Mouse (Mus musculus): ENCODE measurements at regions not wholly inside any gene's neighbourhood (a gene's known extent, or its start where the extent isn't known, plus 50 kb on each side); places are given as distances from the start of the nearest gene placed in this dataset.

GRCm38 (mm10) chr1:147291119-147291518 is 796.6 kb downstream of the Brinp3 start:
- no peaks in the 10 kb centered on the region for H3K79me2 ChIP-seq (ENCODE audit: control insufficient read depth, insufficient read depth, low read length)
- H3K27me3 ChIP-seq (ENCODE audit: control insufficient read depth, insufficient read depth, low read length), result no peaks in the 10 kb centered on the region
- no peak for TF ChIP-seq CTCF (IDR thresholded peaks at IDR 0.05; ENCODE audit: low read depth, low read length)
- H3K27ac ChIP-seq (replicated peaks; ENCODE audit: insufficient read depth, low read depth, low read length), result no peak overlapping the region
- H3K4me1 ChIP-seq (ENCODE audit: control insufficient read depth, insufficient read depth, low read length), result no peaks in the 10 kb centered on the region
- no peak overlapping the region for H3K4me3 ChIP-seq (ENCODE audit: insufficient read depth, low read depth, low read length)
- no peaks in the 10 kb centered on the region for H3K36me3 ChIP-seq (ENCODE audit: control insufficient read depth, insufficient read depth, low read length)
- WGBS, result 84% methylated on average over 3 of the region's 3 CpGs
- no peak for DNase-seq (ENCODE audit: extremely low read depth, low read depth, low spot score)
- no peak overlapping the region for H3K9ac ChIP-seq (ENCODE audit: low read depth, low read length)

GRCm38 (mm10) chr1:147309246-147309645 is 814.7 kb downstream of the Brinp3 start:
- Histone ChIP-seq H3K9ac (ENCODE audit: low read depth, low read length) (no peak overlapping the region), H3K4me1 (ENCODE audit: control insufficient read depth, insufficient read depth, low read length) (no peaks in the 10 kb centered on the region), H3K27me3 (ENCODE audit: control insufficient read depth, insufficient read depth, low read length) (no peaks in the 10 kb centered on the region), H3K36me3 (ENCODE audit: control insufficient read depth, insufficient read depth, low read length) (no peaks in the 10 kb centered on the region), H3K27ac (replicated peaks; ENCODE audit: insufficient read depth, low read depth, low read length) (no peak overlapping the region), H3K4me3 (ENCODE audit: insufficient read depth, low read depth, low read length) (no peak overlapping the region), H3K79me2 (ENCODE audit: control insufficient read depth, insufficient read depth, low read length) (no peaks in the 10 kb centered on the region)
- TF ChIP-seq POLR2A (IDR thresholded peaks at IDR 0.05; ENCODE audit: extremely low read depth, insufficient read depth, low read length) (no peak), CTCF (IDR thresholded peaks at IDR 0.05; ENCODE audit: low read depth, low read length) (no peak)
- WGBS, result 50% methylated on average over 1 of the region's 1 CpGs
- DNase-seq (ENCODE audit: extremely low read depth, low read depth, low spot score), result no peak

GRCm38 (mm10) chr1:147343276-147343953 is 848.9 kb downstream of the Brinp3 start:
- no peaks in the 10 kb centered on the region for H3K27me3 ChIP-seq (ENCODE audit: control insufficient read depth, insufficient read depth, low read length)
- H3K79me2 ChIP-seq (ENCODE audit: control insufficient read depth, insufficient read depth, low read length), result no peaks in the 10 kb centered on the region
- WGBS, result 87% methylated on average over 9 of the region's 9 CpGs
- no peaks in the 10 kb centered on the region for H3K36me3 ChIP-seq (ENCODE audit: control insufficient read depth, insufficient read depth, low read length)
- peak; percentile 6 for DNase-seq (ENCODE audit: extremely low read depth, low read depth, low spot score)
- no peak overlapping the region for H3K4me3 ChIP-seq (ENCODE audit: insufficient read depth, low read depth, low read length)
- no peaks in the 10 kb centered on the region for H3K4me1 ChIP-seq (ENCODE audit: control insufficient read depth, insufficient read depth, low read length)
- H3K27ac ChIP-seq (replicated peaks; ENCODE audit: insufficient read depth, low read depth, low read length), result no peak overlapping the region
- no peak overlapping the region for H3K9ac ChIP-seq (ENCODE audit: low read depth, low read length)
- TF ChIP-seq CTCF (IDR thresholded peaks at IDR 0.05; ENCODE audit: low read depth, low read length) (no peak), POLR2A (IDR thresholded peaks at IDR 0.05; ENCODE audit: extremely low read depth, insufficient read depth, low read length) (no peak)

GRCm38 (mm10) chr1:147344027-147344426 is 849.5 kb downstream of the Brinp3 start:
- no peak overlapping the region for H3K4me3 ChIP-seq (ENCODE audit: insufficient read depth, low read depth, low read length)
- 73% methylated on average over 3 of the region's 3 CpGs for WGBS
- no peak overlapping the region for H3K9ac ChIP-seq (ENCODE audit: low read depth, low read length)
- H3K4me1 ChIP-seq (ENCODE audit: control insufficient read depth, insufficient read depth, low read length), result no peaks in the 10 kb centered on the region
- no peaks in the 10 kb centered on the region for H3K36me3 ChIP-seq (ENCODE audit: control insufficient read depth, insufficient read depth, low read length)
- DNase-seq (ENCODE audit: extremely low read depth, low read depth, low spot score), result no peak
- TF ChIP-seq POLR2A (IDR thresholded peaks at IDR 0.05; ENCODE audit: extremely low read depth, insufficient read depth, low read length) (no peak), CTCF (IDR thresholded peaks at IDR 0.05; ENCODE audit: low read depth, low read length) (no peak)
- no peaks in the 10 kb centered on the region for H3K27me3 ChIP-seq (ENCODE audit: control insufficient read depth, insufficient read depth, low read length)
- H3K79me2 ChIP-seq (ENCODE audit: control insufficient read depth, insufficient read depth, low read length), result no peaks in the 10 kb centered on the region
- H3K27ac ChIP-seq (replicated peaks; ENCODE audit: insufficient read depth, low read depth, low read length), result no peak overlapping the region

All from liver, adult 2 months (tissue).